Mouse (Mus musculus): ENCODE measurements at regions not wholly inside any gene's neighbourhood (a gene's known extent, or its start where the extent isn't known, plus 50 kb on each side); places are given as distances from the start of the nearest gene placed in this dataset.
"Not testable (repeated sequence)": the region's sequence is repeated elsewhere in the genome, so short reads cannot be mapped to it uniquely, and the experiment has no call there.

GRCm38 (mm10) chr13:52324378-52324777 is 206.7 kb downstream of the Diras2 start:
- TF ChIP-seq TAL1, GATA1 (IDR thresholded peaks at IDR 0.05; ENCODE audit: low read length): not testable (repeated sequence)

Data from erythroblast, embryonic 14.5 days (primary cell).